Mouse (Mus musculus) layer of hippocampus, postnatal 25 days (tissue): Measurements from ENCODE around the gene Olfr1447. TPM values are rescaled to one million over a fixed set of nuclear protein-coding genes. Genes with fewer than 3 reads are reported as not detected.

ENCODE experiments used
- DNase-seq, 2 experiments: peaks; one replicate each; pipeline ENCODE4 v3.0.0; 2022; ENCODE audit warnings: mixed read lengths in 2 of 2, low spot score in 1 of 2; ENCODE audit errors: extremely low spot score in 1 of 2
- total RNA-seq, 2 experiments: library from RNA; stranded (reverse); gene quantifications; 2 replicates each; pipeline ENCODE4 v1.2.3; 2021

Gene Olfr1447
- not detected for total RNA-seq

GRCm38 (mm10) chr19:12903643-12904042 lies at the start of gene Olfr1447:
Gene Olfr1447, minus strand, starts transcription at chr19:12903743.
- no peak for DNase-seq

GRCm38 (mm10) chr19:12949958-12950357 lies 46.4 kb upstream of the Olfr1447 start, which contains the start of gene Olfr1450:
Gene Olfr1450, plus strand, starts transcription at chr19:12950258.
- DNase-seq = no peak

DNA sequence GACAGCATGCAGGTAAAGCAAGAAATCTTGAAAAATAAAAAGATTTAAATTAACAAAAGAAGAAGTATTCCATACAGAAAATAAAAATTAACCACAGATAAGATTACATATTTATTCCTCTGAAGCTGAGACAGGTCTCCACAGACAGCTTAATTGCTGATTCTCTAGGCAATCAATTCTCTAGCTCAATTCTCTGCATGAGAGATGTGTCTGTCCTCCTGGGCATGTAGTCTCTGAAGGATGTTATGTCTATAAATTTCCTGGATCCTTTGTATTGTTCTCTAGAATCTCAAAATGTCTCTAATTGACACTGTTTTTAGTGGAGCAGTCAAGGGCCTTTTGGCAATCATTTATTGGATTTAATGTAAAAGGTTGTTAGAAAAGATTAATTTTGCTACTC lies 27.0 kb upstream of the Olfr1447 start, which contains the start of gene Olfr1449:
Olfr1449 (plus strand) TSS at position 301 of the 400 bp plus-strand sequence.
- DNase-seq = no peak

DNA sequence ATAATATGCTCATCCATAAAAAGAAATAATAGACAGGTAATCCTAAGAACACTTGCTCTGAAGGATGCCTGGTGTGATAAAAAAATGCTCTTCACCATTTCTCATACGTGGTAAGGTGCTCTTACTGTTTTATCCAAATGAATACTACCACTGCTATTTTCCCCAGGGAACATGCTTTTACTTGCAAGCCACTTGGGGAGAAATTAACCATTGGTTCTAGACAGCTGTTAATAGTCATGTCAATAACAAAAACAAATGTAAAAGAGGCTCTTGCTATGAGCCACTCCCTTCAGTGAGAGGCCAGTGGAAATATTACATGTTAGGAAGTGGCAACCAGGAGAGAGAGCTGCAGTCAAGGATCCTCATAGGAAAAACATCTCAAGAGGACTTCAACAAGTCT lies 20.8 kb upstream of the Olfr1447 start, which contains the start of gene Olfr1448:
Olfr1448 (minus strand) TSS at position 101 of the 400 bp plus-strand sequence.
- no peak for DNase-seq

DNA sequence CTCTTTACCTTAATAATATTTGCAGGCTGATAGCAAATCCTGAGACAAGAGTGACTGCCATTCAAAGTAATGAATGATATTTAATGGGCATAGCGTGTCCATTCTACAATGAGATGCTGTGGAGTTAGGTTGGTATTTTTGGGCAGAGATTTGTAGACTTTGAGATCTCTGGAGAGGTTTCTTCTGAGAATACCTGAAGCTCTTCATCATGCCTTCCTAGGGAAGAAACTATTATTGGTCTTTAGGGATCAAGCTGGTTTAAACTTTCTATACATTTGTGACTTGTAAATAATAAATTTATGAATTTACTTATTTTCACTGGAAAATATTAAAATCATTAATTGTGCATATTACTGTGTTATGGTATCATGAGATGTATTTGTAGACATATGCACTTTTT lies 10.1 kb downstream of the Olfr1447 start, which contains the start of gene Olfr1446:
Olfr1446 (minus strand) TSS at position 101 of the 400 bp plus-strand sequence.
- no peak for DNase-seq

DNA sequence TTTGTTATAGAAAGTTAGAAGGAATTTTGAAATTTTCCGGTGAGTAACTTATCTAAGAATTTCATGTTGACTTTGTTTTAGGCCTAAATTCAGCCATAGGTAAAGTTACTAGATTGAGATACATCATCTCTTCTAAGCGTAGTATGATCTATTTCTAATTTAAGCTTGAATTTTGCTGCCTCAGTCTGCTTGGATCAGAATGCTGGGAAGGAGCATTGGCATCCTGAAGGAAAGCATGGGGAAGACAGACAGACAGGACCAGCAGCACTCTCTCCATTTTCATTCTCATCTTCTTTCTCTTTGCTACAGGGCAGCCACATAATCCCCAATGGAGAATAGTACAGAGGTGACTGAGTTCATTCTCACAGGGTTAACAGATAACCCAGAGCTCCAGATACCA lies 20.0 kb downstream of the Olfr1447 start, which contains the start of gene Olfr1445:
Olfr1445 (plus strand) TSS at position 301 of the 400 bp plus-strand sequence.
- DNase-seq = no peak

- DNase-seq = no peak
Measured at GRCm38 (mm10) chr19:12856983-12857382, 46.6 kb downstream of the Olfr1447 start, which contains the start of gene Olfr1444. Gene Olfr1444, plus strand, starts transcription at chr19:12857283.

Other genes starting within 250 kb of the Olfr1447 start
- not detected for gene Olfr1442, start 233.3 kb downstream of the Olfr1447 start, total RNA-seq
- not detected for gene Olfr1443, start 225.6 kb downstream of the Olfr1447 start, total RNA-seq
- not detected for gene Keg1, start 208.0 kb downstream of the Olfr1447 start, total RNA-seq
- 1 to 10 TPM; 2.7 to 3.6 TPM for gene Cntf, start 138.1 kb downstream of the Olfr1447 start, total RNA-seq
- gene Zfp91, start 107.6 kb downstream of the Olfr1447 start, total RNA-seq = 100 to 1,000 TPM in 1 of 2 experiments, 10 to 100 TPM in 1; 92.1 to 101 TPM
- gene Lpxn, start 107.5 kb downstream of the Olfr1447 start, total RNA-seq = 1 to 10 TPM; 1.6 to 2.2 TPM
- gene Gm5244, start 57.1 kb downstream of the Olfr1447 start, total RNA-seq = not detected
- gene Olfr1444, start 46.5 kb downstream of the Olfr1447 start, total RNA-seq = not detected
- not detected for gene Olfr1445, start 19.9 kb downstream of the Olfr1447 start, total RNA-seq
- gene Olfr1446, start 10.2 kb downstream of the Olfr1447 start, total RNA-seq = not detected
- gene Olfr1448, start 20.7 kb upstream of the Olfr1447 start, total RNA-seq = not detected
- gene Olfr1449, start 27.1 kb upstream of the Olfr1447 start, total RNA-seq = not detected
- not detected for gene Olfr1450, start 46.5 kb upstream of the Olfr1447 start, total RNA-seq
- gene Olfr1451, start 91.3 kb upstream of the Olfr1447 start, total RNA-seq = not detected
- gene Olfr1453, start 124.6 kb upstream of the Olfr1447 start, total RNA-seq = not detected
- not detected for gene Olfr1454, start 156.9 kb upstream of the Olfr1447 start, total RNA-seq
- gene Olfr1457, start 194.1 kb upstream of the Olfr1447 start, total RNA-seq = not detected
- not detected for gene Olfr1458, start 203.0 kb upstream of the Olfr1447 start, total RNA-seq
- under 1 TPM; 0.17 to 0.19 TPM for gene Olfr1459, start 245.8 kb upstream of the Olfr1447 start, total RNA-seq